Mouse (Mus musculus) erythroid progenitor cell, adult 5-6 weeks (primary cell): ENCODE measurements around the gene 2700081O15Rik. TPM values are rescaled to one million over a fixed set of nuclear protein-coding genes. Genes with fewer than 3 reads are reported as not detected.

Source experiments
- ATAC-seq: replicated peaks from 2 replicates; pipeline ENCODE4 v1.8.0; 2016; ENCODE audit warnings: moderate number of reproducible peaks, mild to moderate bottlenecking, moderate TSS enrichment, inconsistent platforms; ENCODE audit not compliant: poor library complexity, low FRiP score, severe bottlenecking
- total RNA-seq, 2 experiments: library from RNA; stranded (forward) in 1 of 2; stranded (reverse) in 1 of 2; fragments of 150-400 nt in 1 of 2; fragments of 186-747, 209-891 nt in 1 of 2; gene quantifications; 2 replicates each; pipeline versions ENCODE4 v1.2.3 to v1.2.4; 2015 to 2017; ENCODE audit warnings: low replicate concordance in 2 of 2

2700081O15Rik gene
- total RNA-seq, 2 experiments from 2014 or later: not detected

- no peak for ATAC-seq
Measured at GRCm38 (mm10) chr19:7459370-7459769, 41.9 kb downstream of the 2700081O15Rik start.

- ATAC-seq: no peak
Measured at GRCm38 (mm10) chr19:7467915-7468314, 50.5 kb downstream of the 2700081O15Rik start.

GRCm38 (mm10) chr19:7470643-7471042 lies 53.2 kb downstream of the 2700081O15Rik start:
- ATAC-seq: no peak

Other genes starting within 250 kb of the 2700081O15Rik start
- gene Otub1, start 211.3 kb upstream of the 2700081O15Rik start, total RNA-seq (2015; ENCODE audit: low replicate concordance): 17.3 and 25.6 TPM in 2 replicates
- 8.2 and 10.0 TPM in 2 replicates for gene Otub1, start 211.3 kb upstream of the 2700081O15Rik start, total RNA-seq (2017; ENCODE audit: low replicate concordance)
- gene Cox8a, start 200.0 kb upstream of the 2700081O15Rik start, total RNA-seq (2015; ENCODE audit: low replicate concordance): 226 and 267 TPM in 2 replicates
- 106 and 241 TPM in 2 replicates for gene Cox8a, start 200.0 kb upstream of the 2700081O15Rik start, total RNA-seq (2017; ENCODE audit: low replicate concordance)
- gene Naa40, start 176.4 kb upstream of the 2700081O15Rik start, total RNA-seq (2015; ENCODE audit: low replicate concordance): 35.6 and 47.2 TPM in 2 replicates
- gene Naa40, start 176.4 kb upstream of the 2700081O15Rik start, total RNA-seq (2017; ENCODE audit: low replicate concordance): 44.8 and 57.3 TPM in 2 replicates
- 2.2 TPM in 1 of 2 replicates, not detected in the other for gene Rcor2, start 150.3 kb upstream of the 2700081O15Rik start, total RNA-seq (2015; ENCODE audit: low replicate concordance)
- 0.53 TPM in 1 of 2 replicates, not detected in the other for gene Rcor2, start 150.3 kb upstream of the 2700081O15Rik start, total RNA-seq (2017; ENCODE audit: low replicate concordance)
- gene Mark2, start 75.8 kb upstream of the 2700081O15Rik start, total RNA-seq (2015; ENCODE audit: low replicate concordance): 48.7 and 54.1 TPM in 2 replicates
- 38.4 and 51.5 TPM in 2 replicates for gene Mark2, start 75.8 kb upstream of the 2700081O15Rik start, total RNA-seq (2017; ENCODE audit: low replicate concordance)
- 4.2 TPM in 1 of 2 replicates, not detected in the other for gene Spindoc, start 34.6 kb upstream of the 2700081O15Rik start, total RNA-seq (2015; ENCODE audit: low replicate concordance)
- 0.15 and 2.2 TPM in 2 replicates for gene Spindoc, start 34.6 kb upstream of the 2700081O15Rik start, total RNA-seq (2017; ENCODE audit: low replicate concordance)
- 110 and 116 TPM in 2 replicates for gene Rtn3, start 65.7 kb downstream of the 2700081O15Rik start, total RNA-seq (2015; ENCODE audit: low replicate concordance)
- gene Rtn3, start 65.7 kb downstream of the 2700081O15Rik start, total RNA-seq (2017; ENCODE audit: low replicate concordance): 55.3 and 60.5 TPM in 2 replicates
- gene Atl3, start 76.4 kb downstream of the 2700081O15Rik start, total RNA-seq (2015; ENCODE audit: low replicate concordance): 36.8 and 46.9 TPM in 2 replicates
- gene Atl3, start 76.4 kb downstream of the 2700081O15Rik start, total RNA-seq (2017; ENCODE audit: low replicate concordance): 49.4 and 53.0 TPM in 2 replicates
- gene Pla2g16, start 139.8 kb downstream of the 2700081O15Rik start, total RNA-seq (2015; ENCODE audit: low replicate concordance): 46.5 and 56.6 TPM in 2 replicates
- 45.8 and 73.4 TPM in 2 replicates for gene Pla2g16, start 139.8 kb downstream of the 2700081O15Rik start, total RNA-seq (2017; ENCODE audit: low replicate concordance)
- not detected in 2 replicates for gene Lgals12, start 189.6 kb downstream of the 2700081O15Rik start, total RNA-seq (2015; ENCODE audit: low replicate concordance)
- not detected in 2 replicates for gene Lgals12, start 189.6 kb downstream of the 2700081O15Rik start, total RNA-seq (2017; ENCODE audit: low replicate concordance)
- gene Hrasls5, start 194.9 kb downstream of the 2700081O15Rik start, total RNA-seq (2015; ENCODE audit: low replicate concordance): not detected in 2 replicates
- not detected in 2 replicates for gene Hrasls5, start 194.9 kb downstream of the 2700081O15Rik start, total RNA-seq (2017; ENCODE audit: low replicate concordance)